Mouse (Mus musculus): ENCODE data around the gene Helb.

DNA sequence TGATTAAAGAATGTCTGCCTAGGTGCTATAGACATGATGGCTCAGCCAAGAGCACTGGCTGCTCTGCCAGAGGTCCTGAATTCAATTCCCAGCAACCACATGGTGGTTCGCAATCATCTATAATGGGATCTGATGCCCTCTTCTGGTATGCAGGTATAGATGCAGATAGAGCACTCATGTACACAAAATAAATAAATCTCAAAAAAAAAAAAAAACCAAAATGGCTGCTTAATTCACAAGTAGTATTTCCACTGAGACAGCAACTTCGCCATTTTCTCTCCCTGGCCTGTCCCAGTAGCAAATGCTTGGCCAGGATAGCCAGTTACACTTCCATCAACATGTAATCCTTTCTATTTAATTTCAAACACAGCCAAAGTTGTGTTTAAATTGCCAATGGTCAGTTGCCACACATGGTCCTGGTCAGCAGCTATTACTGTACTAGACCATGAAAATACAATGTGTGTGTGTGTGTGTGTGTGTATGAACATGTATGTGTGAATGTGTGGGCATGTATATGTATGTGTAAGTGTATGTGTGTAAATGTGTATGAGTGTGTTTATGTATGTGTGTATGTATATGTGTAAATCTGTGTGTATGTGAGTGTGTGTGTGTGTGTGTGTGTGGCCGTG is 982 bp downstream of the Helb start:
- no peak for TF ChIP-seq TAL1 (IDR thresholded peaks at IDR 0.05; ENCODE audit: low read length)
- no peak for TF ChIP-seq GATA1 (IDR thresholded peaks at IDR 0.05; ENCODE audit: low read length)

Measured in erythroblast, embryonic 14.5 days (primary cell).